Mouse (Mus musculus) CH12.LX (cell line): ENCODE results near the gene Rpl36al. TPM values are rescaled to one million over a fixed set of nuclear protein-coding genes. Genes with fewer than 3 reads are reported as not detected.

Experiments used
- DNase-seq: peaks from one replicate; pipeline ENCODE4 v3.0.0-alpha.2; 2013; ENCODE audit errors: extremely low read depth
- H3K27ac ChIP-seq: 2 replicates; pipeline ENCODE4 v1.5.1; 2012; ENCODE audit warnings: low read depth, mild to moderate bottlenecking, control low read depth, moderate library complexity; ENCODE audit not compliant: insufficient read depth
- H3K27me3 ChIP-seq: replicated peaks from 2 replicates; pipeline ENCODE3; 2012; ENCODE audit warnings: inconsistent platforms
- H3K36me3 ChIP-seq, 2 experiments: replicated peaks in 1 of 2; 2 replicates each; pipeline versions ENCODE3 to v1.6.1; 2012; ENCODE audit warnings: inconsistent platforms in 1 of 2, low read length in 1 of 2, mild to moderate bottlenecking in 1 of 2, mixed read lengths in 1 of 2, moderate library complexity in 1 of 2; ENCODE audit not compliant: control insufficient read depth in 1 of 2, insufficient read depth in 1 of 2
- H3K4me1 ChIP-seq, 2 experiments: 2 replicates each; pipeline ENCODE4 v1.6.1; 2012; ENCODE audit warnings: inconsistent platforms in 1 of 2, moderate library complexity in 1 of 2; ENCODE audit not compliant: insufficient read depth in 2 of 2, control insufficient read depth in 1 of 2
- H3K4me2 ChIP-seq: 2 replicates; pipeline ENCODE4 v1.6.1; 2012; ENCODE audit warnings: low read depth, mild to moderate bottlenecking, control low read depth; ENCODE audit not compliant: poor library complexity, insufficient read depth, severe bottlenecking
- H3K4me3 ChIP-seq, 3 experiments: fragments of 150-350 bp in 1 of 3; sonication (generic) in 1 of 3; replicated peaks in 1 of 3; 2 replicates each; pipeline versions ENCODE3 to v1.5.1; 2011 to 2012; ENCODE audit warnings: low read depth in 2 of 3, low read length in 2 of 3, mild to moderate bottlenecking in 2 of 3, moderate library complexity in 2 of 3, control low read depth in 1 of 3, improper control_type of control experiment in 1 of 3, inconsistent platforms in 1 of 3, mixed read lengths in 1 of 3; ENCODE audit not compliant: poor library complexity in 1 of 3
- H3K79me2 ChIP-seq: replicated peaks from 2 replicates; pipeline ENCODE4 v1.6.1; 2012; ENCODE audit warnings: mild to moderate bottlenecking, moderate library complexity; ENCODE audit not compliant: control insufficient read depth, poor library complexity, insufficient read depth, severe bottlenecking; ENCODE audit errors: extremely low read depth
- H3K9ac ChIP-seq: 2 replicates; pipeline ENCODE4 v1.6.1; 2012; ENCODE audit warnings: low read depth, mild to moderate bottlenecking, control low read depth, moderate library complexity; ENCODE audit not compliant: insufficient read depth
- H3K9me3 ChIP-seq: replicated peaks from 2 replicates; pipeline ENCODE3; 2012; ENCODE audit warnings: low read length, inconsistent platforms, mixed read lengths
- BHLHE40 ChIP-seq: IDR thresholded peaks from 2 replicates; pipeline ENCODE4 v1.6.1; 2011; ENCODE audit warnings: mild to moderate bottlenecking, low read depth, low read length, improper control_type of control experiment
- CHD2 ChIP-seq: IDR thresholded peaks from 2 replicates; pipeline ENCODE4 v1.6.1; 2011; ENCODE audit warnings: low read length, improper control_type of control experiment
- CTCF ChIP-seq, 2 experiments: IDR thresholded peaks in 1 of 2; conservative IDR thresholded peaks in 1 of 2; 2 replicates each; pipeline ENCODE4 v1.5.1; 2011 to 2012; ENCODE audit warnings: low read depth in 2 of 2, low read length in 2 of 2, improper control_type of control experiment in 1 of 2, inconsistent platforms in 1 of 2, mild to moderate bottlenecking in 1 of 2, moderate library complexity in 1 of 2
- ELF1 ChIP-seq: IDR thresholded peaks from 2 replicates; pipeline ENCODE4 v1.6.1; 2014; ENCODE audit warnings: low read depth, mild to moderate bottlenecking, inconsistent platforms, low read length, improper control_type of control experiment
- EP300 ChIP-seq: IDR thresholded peaks from 2 replicates; pipeline ENCODE4 v1.6.1; 2011; ENCODE audit warnings: low read length, improper control_type of control experiment
- ETS1 ChIP-seq: conservative IDR thresholded peaks from 2 replicates; pipeline ENCODE4 v1.6.1; 2012; ENCODE audit warnings: low read depth, mild to moderate bottlenecking, inconsistent platforms, low read length, improper control_type of control experiment, moderate library complexity
- HCFC1 ChIP-seq: IDR thresholded peaks from 2 replicates; pipeline ENCODE4 v1.6.1; 2012; ENCODE audit warnings: low read depth, mild to moderate bottlenecking, inconsistent platforms, low read length, improper control_type of control experiment
- IRF4 ChIP-seq: IDR thresholded peaks from 2 replicates; pipeline ENCODE4 v1.6.1; 2014; ENCODE audit warnings: low read depth, mild to moderate bottlenecking, inconsistent platforms, low read length, improper control_type of control experiment
- JUND ChIP-seq: conservative IDR thresholded peaks from 2 replicates; pipeline ENCODE4 v1.6.1; 2011; ENCODE audit warnings: low read depth, low read length, improper control_type of control experiment
- KAT2A ChIP-seq: IDR thresholded peaks from 2 replicates; pipeline ENCODE4 v1.6.1; 2012; ENCODE audit warnings: low read length, improper control_type of control experiment, inconsistent platforms; ENCODE audit not compliant: insufficient replicate concordance
- MAX ChIP-seq: IDR thresholded peaks from 2 replicates; pipeline ENCODE4 v1.6.1; 2011; ENCODE audit warnings: low read length, improper control_type of control experiment
- MAZ ChIP-seq: IDR thresholded peaks from 2 replicates; pipeline ENCODE4 v1.6.1; 2012; ENCODE audit warnings: low read depth, mild to moderate bottlenecking, inconsistent platforms, low read length, improper control_type of control experiment, moderate library complexity
- MEF2A ChIP-seq: IDR thresholded peaks from 2 replicates; pipeline ENCODE4 v1.6.1; 2014; ENCODE audit warnings: low read depth, mild to moderate bottlenecking, inconsistent platforms, low read length, improper control_type of control experiment, borderline replicate concordance
- MXI1 ChIP-seq: IDR thresholded peaks from 2 replicates; pipeline ENCODE4 v1.6.1; 2011; ENCODE audit warnings: mild to moderate bottlenecking, low read depth, low read length, improper control_type of control experiment
- MYC ChIP-seq: IDR thresholded peaks from 2 replicates; pipeline ENCODE4 v1.6.1; 2011; ENCODE audit warnings: low read depth, mild to moderate bottlenecking, improper control_type of control experiment, low read length
- NELFE ChIP-seq: IDR thresholded peaks from 2 replicates; pipeline ENCODE4 v1.6.1; 2011; ENCODE audit warnings: low read depth, low read length, improper control_type of control experiment
- NRF1 ChIP-seq: IDR thresholded peaks from 2 replicates; pipeline ENCODE4 v1.6.1; 2014; ENCODE audit warnings: low read depth, mild to moderate bottlenecking, inconsistent platforms, low read length, improper control_type of control experiment, moderate library complexity
- POLR2A ChIP-seq: IDR thresholded peaks from 2 replicates; pipeline ENCODE4 v1.6.1; 2011; ENCODE audit warnings: low read depth, mild to moderate bottlenecking, improper control_type of control experiment, low read length
- POLR2AphosphoS2 ChIP-seq: IDR thresholded peaks from 2 replicates; pipeline ENCODE4 v1.6.1; 2011; ENCODE audit warnings: low read depth, low read length, improper control_type of control experiment
- RAD21 ChIP-seq: IDR thresholded peaks from 2 replicates; pipeline ENCODE4 v1.6.1; 2011; ENCODE audit warnings: low read depth, mild to moderate bottlenecking, low read length, improper control_type of control experiment, moderate library complexity
- RCOR1 ChIP-seq: conservative IDR thresholded peaks from 2 replicates; pipeline ENCODE4 v1.6.1; 2012; ENCODE audit warnings: low read depth, mild to moderate bottlenecking, inconsistent platforms, low read length, improper control_type of control experiment
- SIN3A ChIP-seq: IDR thresholded peaks from 2 replicates; pipeline ENCODE4 v1.6.1; 2012; ENCODE audit warnings: low read length, improper control_type of control experiment, inconsistent platforms
- SMC3 ChIP-seq: IDR thresholded peaks from 2 replicates; pipeline ENCODE4 v1.6.1; 2011; ENCODE audit warnings: low read depth, low read length, improper control_type of control experiment
- TBP ChIP-seq: conservative IDR thresholded peaks from 2 replicates; pipeline ENCODE4 v1.6.1; 2011; ENCODE audit warnings: low read depth, low read length, improper control_type of control experiment
- TCF12 ChIP-seq: IDR thresholded peaks from 2 replicates; pipeline ENCODE4 v1.6.1; 2014; ENCODE audit warnings: low read depth, mild to moderate bottlenecking, inconsistent platforms, low read length, improper control_type of control experiment
- UBTF ChIP-seq: IDR thresholded peaks from 2 replicates; pipeline ENCODE4 v1.6.1; 2012; ENCODE audit warnings: low read depth, mild to moderate bottlenecking, inconsistent platforms, low read length, improper control_type of control experiment, moderate library complexity
- USF2 ChIP-seq: conservative IDR thresholded peaks from 2 replicates; pipeline ENCODE4 v1.6.1; 2011; ENCODE audit warnings: low read depth, low read length, improper control_type of control experiment
- ZKSCAN1 ChIP-seq: IDR thresholded peaks from 2 replicates; pipeline ENCODE4 v1.6.1; 2012; ENCODE audit warnings: low read depth, inconsistent platforms, low read length, improper control_type of control experiment, borderline replicate concordance
- ZMIZ1 ChIP-seq: IDR thresholded peaks from 2 replicates; pipeline ENCODE4 v1.6.1; 2012; ENCODE audit warnings: low read depth, mild to moderate bottlenecking, inconsistent platforms, low read length, improper control_type of control experiment
- ZNF384 ChIP-seq: IDR thresholded peaks from 2 replicates; pipeline ENCODE4 v1.6.1; 2012; ENCODE audit warnings: low read depth, low read length, improper control_type of control experiment, inconsistent platforms
- dilution Hi-C: fragments of 300-500 bp; cut with MboI; formaldehyde crosslinking; loops from 2 replicates; pipeline ENCODE4 v1.14.3; 2020; ENCODE audit warnings: low sequenced_read_pairs; ENCODE audit not compliant: extremely low pct_unique_long_range_greater_than_20kb, extremely low pct_ligation_motif_present
- in situ Hi-C: fragments of 300-500 bp; cut with MboI; formaldehyde crosslinking; loops from 3 replicates; pipeline ENCODE4 v1.14.3; 2019; ENCODE audit warnings: low sequenced_read_pairs, low pct_ligation_motif_present, low pct_unique_long_range_greater_than_20kb, mixed read lengths
- polyA plus RNA-seq: library from polyadenylated mRNA; unstranded; fragments of >175 nt; gene quantifications from 2 replicates; pipeline ENCODE4 v1.2.1, GENCODE M21; 2012; ENCODE audit warnings: low read depth; ENCODE audit not compliant: insufficient read length
- total RNA-seq, 2 experiments: library from RNA; depleted of rRNA; stranded (reverse); fragments of 300-350 nt in 1 of 2; fragments of >200 nt in 1 of 2; gene quantifications; 2 replicates each; pipeline ENCODE4 v1.2.3; 2012 to 2014

Rpl36al gene
- 1,571 and 1,698 TPM in 2 replicates for total RNA-seq (2012; rRNA removed)
- 1,160 and 1,263 TPM in 2 replicates for total RNA-seq (2014; rRNA removed)
- polyA plus RNA-seq, result 748 and 828 TPM in 2 replicates

DNA sequence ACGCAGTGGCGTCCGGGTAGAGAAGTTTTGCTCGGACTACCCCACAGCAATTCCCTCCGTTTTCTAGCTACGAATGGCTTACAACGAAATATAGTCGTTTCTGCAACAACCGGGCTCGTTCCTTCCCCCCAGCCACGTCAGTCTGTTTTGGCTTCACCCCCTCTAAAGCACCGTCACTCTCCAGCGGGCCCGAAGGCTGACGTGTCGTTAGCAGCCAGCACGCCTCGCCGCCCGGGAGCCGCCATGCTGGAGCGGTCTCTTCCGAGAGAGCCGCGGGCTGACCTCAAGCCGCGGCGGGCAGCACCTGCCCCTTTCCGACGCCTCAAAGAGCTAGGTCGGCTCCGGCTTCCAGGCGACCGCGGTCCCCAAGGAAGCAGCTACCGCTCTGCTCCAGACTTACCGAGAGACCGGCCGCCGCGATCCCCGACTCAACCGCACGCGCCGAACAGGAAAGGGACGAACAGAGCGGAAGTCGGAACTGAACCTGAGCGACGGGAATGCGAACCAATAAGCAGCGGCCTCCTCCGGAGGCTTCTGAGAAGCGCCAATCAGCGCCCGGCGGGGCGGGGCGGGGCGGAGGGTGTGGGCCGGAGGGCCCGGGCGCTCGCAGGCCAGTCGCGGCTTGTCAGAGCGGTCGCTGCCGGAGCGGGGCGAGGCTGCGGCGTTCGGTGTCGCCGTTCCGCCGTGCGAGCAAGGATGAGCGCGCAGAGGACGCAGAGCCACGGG is at the start of gene Rpl36al, which contains the start of gene Mgat2:
Gene Rpl36al (minus strand): TSS at position 501 of the 726 bp plus-strand sequence.
Gene Mgat2 (plus strand): TSS at position 575 of the 726 bp plus-strand sequence.
- H3K36me3 ChIP-seq, result peaks cover 14 to 47% of the 10 kb centered on the region in 2 experiments
- in situ Hi-C loops, result no loop called here

GRCm38 (mm10) chr12:69229251-69229650 is 45.4 kb upstream of the Rpl36al start:
- Histone ChIP-seq H3K36me3 (peaks cover 2 to 17% of the 10 kb centered on the region in 2 experiments), H3K9ac (no peak overlapping the region), H3K4me1 (peaks cover 2 to 28% of the 10 kb centered on the region in 2 experiments; a peak in 3 of 4 replicates), H3K4me3 (no peak overlapping the region), H3K9me3 (no peaks in the 10 kb centered on the region)
- in situ Hi-C loops (no loop called here), dilution Hi-C loops (no loop called here)
- DNase-seq, result peak; percentile 67
- no peak for TF ChIP-seq JUND
- 0 out of 2 replicates have a peak, but pooled peaks have one; percentile 23 for TF ChIP-seq SIN3A
- TF ChIP-seq TBP, result no peak
- TF ChIP-seq MEF2A, result no peak
- no peak for TF ChIP-seq EP300
- TF ChIP-seq CTCF (conservative IDR thresholded peaks at IDR 0.05 in 1 of 2, IDR thresholded peaks at IDR 0.05 in 1 of 2; ENCODE audit: low read depth in 2 of 2, low read length in 2 of 2), result peak; percentile 42 to 66; a peak in 3 of 4 replicates
- TF ChIP-seq ETS1, result no peak
- no peak for TF ChIP-seq HCFC1
- peak; percentile 48 for TF ChIP-seq RAD21
- peak; percentile 17; the same call in 1 of the 2 replicates for TF ChIP-seq ELF1
- TF ChIP-seq RCOR1, result no peak
- TF ChIP-seq SMC3, result peak; percentile 42
- TF ChIP-seq, all 38 proteins: peak for 5
- Histone ChIP-seq H3K27ac (no peak overlapping the region), H3K4me2 (no peak overlapping the region), H3K27me3 (no peaks in the 10 kb centered on the region), H3K79me2 (peaks cover 10% of the 10 kb centered on the region; the same call in 1 of the 2 replicates)

More for the DNA sequence above, at the start of gene Rpl36al, which contains the start of gene Mgat2:
- Histone ChIP-seq H3K4me3 (peak within 1 kb of the TSS; percentile 75 to 95 (median 92)), H3K27ac (peak within 1 kb of the TSS; percentile 72), H3K27me3 (no peaks in the 10 kb centered on the region), H3K9ac (peak within 1 kb of the TSS; percentile 88), H3K4me2 (peak within 1 kb of the TSS; percentile 74), H3K9me3 (no peaks in the 10 kb centered on the region), H3K79me2 (peaks cover 54% of the 10 kb centered on the region), H3K4me1 (peaks cover 7 to 21% of the 10 kb centered on the region in 2 experiments; a peak in 3 of 4 replicates)
- DNase-seq, result peak; percentile 97
- dilution Hi-C loops, result no loop called here
- TF ChIP-seq TCF12, result peak; percentile 97
- peak; percentile 90 for TF ChIP-seq ELF1
- peak; percentile 53; the same call in 1 of the 2 replicates for TF ChIP-seq MAX
- TF ChIP-seq TBP, result peak; percentile 83
- peak; percentile 77 for TF ChIP-seq HCFC1
- TF ChIP-seq NRF1, result peak; percentile 27; the same call in 1 of the 2 replicates
- peak; percentile 60; the same call in 1 of the 2 replicates for TF ChIP-seq KAT2A
- peak; percentile 97 for TF ChIP-seq POLR2A
- TF ChIP-seq ZKSCAN1, result no peak
- TF ChIP-seq SIN3A, result peak; percentile 59; the same call in 1 of the 2 replicates
- TF ChIP-seq UBTF, result peak; percentile 85
- TF ChIP-seq BHLHE40, result peak; percentile 72
- TF ChIP-seq MEF2A, result no peak
- TF ChIP-seq ZNF384, result no peak
- peak; percentile 30 for TF ChIP-seq IRF4
- TF ChIP-seq MYC, result peak; percentile 76; the same call in 1 of the 2 replicates
- TF ChIP-seq NELFE, result peak; percentile 98
- no peak for TF ChIP-seq USF2
- peak; percentile 98 for TF ChIP-seq ZMIZ1
- TF ChIP-seq MXI1, result peak; percentile 89
- peak; percentile 88 for TF ChIP-seq CHD2
- TF ChIP-seq EP300, result no peak
- no peak for TF ChIP-seq SMC3
- peak; percentile 67; the same call in 1 of the 2 replicates for TF ChIP-seq POLR2AphosphoS2
- TF ChIP-seq CTCF (conservative IDR thresholded peaks at IDR 0.05 in 1 of 2, IDR thresholded peaks at IDR 0.05 in 1 of 2; ENCODE audit: low read depth in 2 of 2, low read length in 2 of 2), result no peak
- TF ChIP-seq MAZ, result peak; percentile 40; the same call in 1 of the 2 replicates
